Mouse (Mus musculus) neural tube, embryonic 14.5 days (tissue): Measurements from ENCODE around the gene Car7. TPM values are rescaled to one million over a fixed set of nuclear protein-coding genes. Genes with fewer than 3 reads are reported as not detected.
A peak's percentile ranks its signal among the peaks of the same experiment; 100 is the strongest.

Experiments used
- ATAC-seq: fragments of 200-750 bp; cut with Nextera tagmentation; 2 replicates; pipeline ENCODE4 v1.8.0; 2017; ENCODE audit warnings: low read depth, mild to moderate bottlenecking, moderate TSS enrichment, moderate library complexity
- H3K27ac ChIP-seq: fragments of 300-500 bp; sonication (generic); 2 replicates; pipeline ENCODE4 v1.5.1; 2014; ENCODE audit warnings: low read depth, mild to moderate bottlenecking, control low read depth, low read length, moderate library complexity, mixed read lengths
- H3K27me3 ChIP-seq: fragments of 300-500 bp; sonication (generic); 2 replicates; pipeline ENCODE4 v1.6.1; 2014; ENCODE audit warnings: low read length; ENCODE audit not compliant: control insufficient read depth, insufficient read depth
- H3K36me3 ChIP-seq: fragments of 300-500 bp; sonication (generic); 2 replicates; pipeline ENCODE4 v1.6.1; 2014; ENCODE audit warnings: low read length, mixed read lengths; ENCODE audit not compliant: control insufficient read depth, insufficient read depth
- H3K4me1 ChIP-seq: fragments of 300-500 bp; sonication (generic); 2 replicates; pipeline ENCODE4 v1.6.1; 2014; ENCODE audit warnings: low read length; ENCODE audit not compliant: control insufficient read depth, insufficient read depth
- H3K4me2 ChIP-seq: fragments of 300-500 bp; sonication (generic); 2 replicates; pipeline ENCODE4 v1.6.1; 2014; ENCODE audit warnings: mild to moderate bottlenecking, low read depth, low read length, control low read depth
- H3K4me3 ChIP-seq: fragments of 300-500 bp; sonication (generic); 2 replicates; pipeline ENCODE4 v1.5.1; 2014; ENCODE audit warnings: low read depth, low read length, control low read depth, mixed read lengths
- H3K9ac ChIP-seq: fragments of 300-500 bp; sonication (generic); replicated peaks from 2 replicates; pipeline ENCODE4 v1.6.1; 2014; ENCODE audit warnings: low read depth, mild to moderate bottlenecking, control low read depth, low read length, mixed read lengths
- H3K9me3 ChIP-seq: fragments of 300-500 bp; sonication (generic); 2 replicates; pipeline ENCODE4 v1.6.1; 2016; ENCODE audit warnings: low read length; ENCODE audit not compliant: control insufficient read depth
- WGBS: fragments of 180-500 bp; shearing (Covaris S2); extraction: QIAGEN DNeasy Blood & Tissue Kit; methylation state at CpG from one replicate; pipeline ENCODE4 v1.1.7; 2014; 5-methylcytosine and 5-hydroxymethylcytosine counted together
- polyA plus RNA-seq: library from polyadenylated mRNA; unstranded; fragments of >200 nt; fragmentation: Nextera tagmentation; extraction: Ambion mirVana; gene quantifications from 2 replicates; pipeline ENCODE4 v1.2.1, GENCODE M21; 2014

The Car7 gene
- polyA plus RNA-seq, 1 experiment from 2014 or later, result 1.6 TPM

DNA sequence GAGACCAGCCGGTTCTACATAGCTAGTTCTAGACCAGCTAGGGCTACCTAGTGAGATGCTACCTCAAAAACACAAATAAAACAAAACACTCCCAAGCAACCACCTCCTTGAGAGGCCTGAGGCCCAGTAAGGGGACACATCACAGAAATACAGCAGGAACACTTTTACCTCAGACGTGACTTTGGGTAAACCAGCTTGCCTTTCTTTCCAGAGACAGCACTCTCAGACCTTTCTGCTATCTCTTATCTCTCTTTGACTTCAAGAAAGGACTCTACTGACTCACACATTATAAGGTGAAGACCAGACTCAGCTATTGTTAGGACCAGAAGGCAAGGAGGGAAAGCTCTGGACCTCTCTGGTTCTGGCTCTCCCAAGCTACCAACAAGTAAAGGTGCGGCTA, 55.8 kb downstream of the Car7 start:
- Histone ChIP-seq H3K9ac (no peak overlapping the region), H3K36me3 (peaks cover 7% of the 10 kb centered on the region; the same call in 1 of the 2 replicates), H3K4me2 (no peak overlapping the region), H3K4me1 (peaks cover 8% of the 10 kb centered on the region; the same call in 1 of the 2 replicates), H3K27ac (no peak overlapping the region), H3K9me3 (no peaks in the 10 kb centered on the region), H3K27me3 (no peaks in the 10 kb centered on the region), H3K4me3 (no peak overlapping the region)
- no peak for ATAC-seq
- WGBS, result 94% methylated on average over 3 of the region's 3 CpGs

DNA sequence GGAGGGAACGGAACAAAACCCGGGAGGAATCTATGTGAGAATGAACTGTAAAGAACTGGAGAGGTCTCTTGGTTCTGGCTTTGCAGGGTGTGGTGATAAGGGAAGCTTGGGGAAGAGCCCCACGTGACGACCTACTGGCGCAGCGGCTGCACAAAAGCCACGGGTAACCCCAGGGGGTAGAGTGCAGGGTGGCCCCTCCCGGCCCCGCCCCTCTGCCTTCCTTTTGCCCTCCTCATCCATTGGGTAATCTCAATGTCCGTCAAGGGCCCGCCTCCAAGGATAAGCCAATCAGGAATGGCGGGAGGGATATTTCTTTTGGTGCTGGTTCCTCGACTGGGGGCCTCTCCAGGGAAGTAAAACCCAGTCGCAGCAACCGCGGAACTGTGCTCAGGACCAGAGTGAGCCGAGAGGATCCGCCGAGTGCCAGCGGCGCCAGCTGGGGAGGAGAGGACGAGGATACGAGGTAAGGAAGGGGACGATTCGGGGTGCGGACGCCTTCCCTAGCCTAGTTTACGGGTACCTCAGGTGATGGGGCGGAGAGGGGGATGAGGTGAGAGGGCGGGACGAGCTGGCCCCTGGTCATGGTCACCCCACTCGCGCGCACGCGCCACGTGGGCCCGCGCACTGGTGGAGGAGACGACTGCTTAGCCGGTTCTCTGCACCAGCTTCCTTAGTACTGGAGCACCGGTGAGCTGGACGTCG, 56.8 kb downstream of the Car7 start, which contains the start of gene Pdp2:
Gene Pdp2 (plus strand): TSS at position 319 of the 702 bp plus-strand sequence.
- H3K9ac ChIP-seq, result peak within 1 kb of the TSS; percentile 59
- no peaks in the 10 kb centered on the region for H3K9me3 ChIP-seq
- no peaks in the 10 kb centered on the region for H3K27me3 ChIP-seq
- WGBS, result under 1% methylated on average over 37 of the region's 44 CpGs
- H3K36me3 ChIP-seq, result peaks cover 7% of the 10 kb centered on the region; the same call in 1 of the 2 replicates
- peak within 1 kb of the TSS; percentile 58 for H3K4me3 ChIP-seq
- H3K27ac ChIP-seq, result peak within 1 kb of the TSS; percentile 74
- H3K4me1 ChIP-seq, result peaks cover 8% of the 10 kb centered on the region; the same call in 1 of the 2 replicates
- H3K4me2 ChIP-seq, result peak within 1 kb of the TSS; percentile 73
- ATAC-seq, result peak; percentile 98

DNA sequence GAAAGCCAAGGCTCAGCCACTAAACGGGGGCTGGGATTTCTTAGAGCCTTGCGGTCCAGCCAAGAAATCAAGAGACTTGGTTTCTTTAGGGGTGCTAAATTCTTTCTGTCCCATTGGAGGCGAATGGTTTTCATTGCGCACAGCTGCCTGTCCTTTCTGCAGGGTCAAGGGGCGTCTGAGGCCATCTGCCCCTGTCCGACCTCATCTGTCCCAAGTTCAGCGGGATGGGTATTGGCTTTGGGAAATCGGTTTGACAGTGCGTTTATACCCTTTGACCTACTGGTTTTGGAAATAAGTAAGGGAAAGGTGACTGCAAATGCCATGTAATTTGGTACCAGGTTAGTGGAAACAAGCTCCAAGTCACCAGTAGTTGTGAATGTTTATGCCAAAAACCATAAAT, 57.4 kb downstream of the Car7 start:
- H3K36me3 ChIP-seq, result peaks cover 10% of the 10 kb centered on the region; the same call in 1 of the 2 replicates
- H3K4me2 ChIP-seq, result peak overlapping the region; percentile 73
- H3K27me3 ChIP-seq, result no peaks in the 10 kb centered on the region
- H3K4me1 ChIP-seq, result peaks cover 8% of the 10 kb centered on the region; the same call in 1 of the 2 replicates
- peak overlapping the region; percentile 74 for H3K27ac ChIP-seq
- peak overlapping the region; percentile 59 for H3K9ac ChIP-seq
- no peaks in the 10 kb centered on the region for H3K9me3 ChIP-seq
- WGBS, result 1% methylated on average over 9 of the region's 9 CpGs
- peak overlapping the region; percentile 58 for H3K4me3 ChIP-seq
- ATAC-seq, result no peak

DNA sequence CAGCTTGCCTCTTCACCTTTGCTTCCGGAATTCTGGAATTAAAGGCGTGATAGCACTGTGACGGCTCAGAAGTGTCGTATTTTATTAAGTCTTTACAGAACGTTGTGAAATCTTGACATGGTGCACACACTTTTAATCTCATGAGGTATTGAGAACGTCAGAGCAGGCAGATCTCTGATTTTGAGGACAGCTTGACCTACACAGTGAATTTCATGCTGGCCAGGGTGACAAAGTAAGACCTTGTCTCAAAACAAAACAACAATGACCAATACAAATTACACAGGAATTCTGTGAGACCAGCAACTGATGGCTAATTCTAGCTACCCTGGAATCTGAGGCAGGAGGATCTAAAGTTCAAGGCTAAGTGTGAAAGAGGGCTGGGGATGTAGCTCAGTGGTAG, 58.1 kb downstream of the Car7 start:
- Histone ChIP-seq H3K4me1 (peaks cover 8% of the 10 kb centered on the region; the same call in 1 of the 2 replicates), H3K9me3 (no peaks in the 10 kb centered on the region), H3K4me3 (no peak overlapping the region), H3K27me3 (no peaks in the 10 kb centered on the region), H3K9ac (no peak overlapping the region), H3K4me2 (peak overlapping the region; percentile 73), H3K36me3 (peaks cover 11% of the 10 kb centered on the region; the same call in 1 of the 2 replicates), H3K27ac (no peak overlapping the region)
- 70% methylated on average over 6 of the region's 6 CpGs for WGBS
- no peak for ATAC-seq

DNA sequence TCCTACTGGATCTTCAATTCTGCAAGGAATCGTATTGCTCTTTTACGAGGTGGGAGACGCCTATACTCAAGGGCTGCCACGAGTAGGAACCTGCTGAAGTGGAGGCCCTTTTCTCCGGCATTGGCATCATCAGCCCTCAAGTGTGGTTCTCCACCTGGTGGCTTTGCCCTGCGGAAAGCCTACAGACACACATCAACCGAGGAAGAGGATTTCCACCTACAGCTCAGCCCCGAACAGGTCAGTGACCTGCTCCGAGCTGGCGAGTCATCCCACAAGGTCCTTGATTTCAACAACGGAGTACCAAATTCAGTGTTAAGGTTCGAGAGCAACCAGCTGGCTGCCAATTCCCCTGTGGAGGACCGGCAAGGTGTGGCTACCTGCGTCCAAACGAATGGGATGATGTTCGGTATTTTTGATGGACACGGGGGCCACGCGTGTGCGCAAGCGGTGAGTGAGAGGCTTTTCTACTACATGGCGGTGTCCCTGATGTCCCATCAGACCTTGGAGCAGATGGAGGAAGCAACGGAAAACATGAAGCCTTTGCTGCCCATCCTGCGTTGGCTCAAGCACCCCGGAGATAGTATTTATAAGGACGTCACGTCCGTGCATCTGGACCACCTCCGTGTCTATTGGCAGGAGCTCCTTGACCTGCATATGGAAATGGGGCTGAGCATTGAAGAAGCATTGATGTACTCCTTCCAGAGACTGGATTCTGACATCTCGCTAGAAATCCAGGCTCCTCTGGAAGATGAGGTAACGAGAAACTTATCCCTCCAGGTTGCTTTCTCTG, 59.2 kb downstream of the Car7 start:
- Histone ChIP-seq H3K4me2 (no peak overlapping the region), H3K4me3 (no peak overlapping the region), H3K4me1 (peaks cover 8% of the 10 kb centered on the region; the same call in 1 of the 2 replicates), H3K9ac (no peak overlapping the region), H3K9me3 (no peaks in the 10 kb centered on the region), H3K27me3 (no peaks in the 10 kb centered on the region), H3K27ac (no peak overlapping the region), H3K36me3 (peaks cover 13% of the 10 kb centered on the region; the same call in 1 of the 2 replicates)
- WGBS, result 93% methylated on average over 31 of the region's 31 CpGs
- ATAC-seq, result no peak

DNA sequence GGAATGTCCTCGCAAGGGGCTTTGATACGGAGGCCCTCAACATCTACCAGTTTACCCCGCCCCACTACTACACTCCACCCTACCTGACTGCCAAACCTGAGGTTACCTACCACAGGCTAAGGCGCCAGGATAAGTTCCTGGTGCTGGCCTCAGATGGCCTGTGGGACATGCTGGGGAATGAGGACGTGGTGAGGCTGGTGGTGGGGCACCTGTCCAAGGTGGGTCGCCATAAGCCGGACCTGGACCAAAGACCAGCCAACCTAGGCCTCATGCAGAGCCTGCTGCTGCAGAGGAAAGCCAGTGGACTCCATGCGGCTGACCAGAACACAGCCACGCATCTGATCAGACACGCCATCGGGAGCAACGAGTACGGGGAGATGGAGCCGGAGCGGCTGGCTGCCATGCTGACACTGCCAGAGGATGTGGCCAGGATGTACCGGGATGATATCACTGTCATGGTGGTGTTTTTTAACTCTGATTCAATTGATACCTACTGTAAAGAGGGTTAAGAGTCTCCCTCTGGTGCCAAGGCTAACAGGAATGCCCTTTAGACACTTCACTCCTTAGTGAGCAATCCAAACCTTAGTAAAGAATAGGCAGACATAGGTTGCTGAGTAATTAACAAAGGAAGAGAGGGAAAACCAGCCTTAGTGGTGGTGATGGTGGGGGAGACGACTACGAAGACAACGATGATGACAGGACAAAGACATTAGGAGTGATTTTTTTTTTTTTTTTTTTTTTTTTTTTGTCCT, 60.3 kb downstream of the Car7 start:
- WGBS, result 97% methylated on average over 19 of the region's 19 CpGs
- Histone ChIP-seq H3K27ac (no peak overlapping the region), H3K4me2 (no peak overlapping the region), H3K27me3 (no peaks in the 10 kb centered on the region), H3K4me1 (peaks cover 8% of the 10 kb centered on the region; the same call in 1 of the 2 replicates), H3K9ac (no peak overlapping the region), H3K4me3 (no peak overlapping the region), H3K36me3 (peaks cover 13% of the 10 kb centered on the region; the same call in 1 of the 2 replicates), H3K9me3 (no peaks in the 10 kb centered on the region)
- no peak for ATAC-seq

DNA sequence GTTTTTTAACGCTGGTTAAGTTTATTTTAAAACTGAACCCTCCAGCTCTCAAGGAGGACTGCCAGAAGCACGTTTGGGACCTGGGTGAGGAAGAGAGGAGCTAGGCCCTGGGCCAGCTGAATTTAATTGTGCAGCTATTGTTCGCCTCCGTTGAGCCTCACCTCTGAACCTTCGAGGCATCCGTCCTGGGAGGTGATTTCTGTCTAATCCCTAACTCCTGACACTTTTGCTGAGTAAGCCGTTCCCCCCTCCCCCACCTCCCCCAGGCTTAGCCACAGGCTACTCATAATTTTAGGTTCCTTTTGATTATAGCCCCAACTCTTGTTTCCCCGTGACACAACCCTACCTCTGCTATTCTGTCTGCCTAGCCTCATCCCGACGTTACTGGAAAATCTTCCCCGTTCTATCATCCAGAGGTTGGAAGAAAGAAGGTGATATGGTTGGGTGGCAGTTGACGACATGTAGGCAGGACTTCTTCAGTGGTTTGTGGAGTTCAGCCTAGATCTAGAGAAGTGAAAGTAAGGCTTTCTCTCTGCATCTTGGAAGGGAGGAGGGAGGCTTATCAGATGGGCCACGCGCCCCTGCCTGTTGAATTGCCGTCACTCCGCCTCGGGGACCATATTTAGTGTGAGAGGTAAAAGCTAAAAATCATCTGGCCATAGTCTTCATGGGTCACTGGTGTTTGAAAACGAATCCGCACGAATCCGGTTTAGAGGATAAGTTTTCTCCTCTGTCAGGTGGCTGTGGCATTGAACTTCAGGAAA, 61.5 kb downstream of the Car7 start:
- peaks cover 8% of the 10 kb centered on the region; the same call in 1 of the 2 replicates for H3K4me1 ChIP-seq
- no peak overlapping the region for H3K9ac ChIP-seq
- no peaks in the 10 kb centered on the region for H3K9me3 ChIP-seq
- H3K4me2 ChIP-seq, result no peak overlapping the region
- no peak overlapping the region for H3K27ac ChIP-seq
- no peak for ATAC-seq
- no peaks in the 10 kb centered on the region for H3K27me3 ChIP-seq
- peaks cover 13% of the 10 kb centered on the region; the same call in 1 of the 2 replicates for H3K36me3 ChIP-seq
- H3K4me3 ChIP-seq, result no peak overlapping the region
- 89% methylated on average over 21 of the region's 21 CpGs for WGBS

DNA sequence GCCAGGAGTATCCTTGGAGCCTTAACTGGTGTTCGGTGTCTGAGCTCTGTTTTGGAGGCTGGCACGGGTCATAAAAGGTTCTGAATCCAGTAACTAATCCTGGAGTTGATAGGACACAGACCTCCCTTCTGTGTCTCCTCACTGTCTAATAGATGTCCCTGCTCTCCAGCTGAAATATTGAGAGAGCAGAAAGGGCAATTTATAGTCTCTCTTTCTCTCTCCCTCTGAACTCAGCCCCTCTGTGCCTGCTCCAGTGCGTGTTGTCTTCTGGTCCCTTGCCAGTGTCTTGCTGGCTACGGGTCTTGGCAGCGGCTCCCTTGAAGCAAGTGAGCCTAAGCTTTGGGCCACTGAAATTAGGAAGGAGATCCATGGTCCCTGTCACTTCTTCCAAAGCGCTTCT, 63.2 kb downstream of the Car7 start:
- Histone ChIP-seq H3K4me2 (no peak overlapping the region), H3K9me3 (no peaks in the 10 kb centered on the region), H3K4me3 (no peak overlapping the region), H3K36me3 (peaks cover 13% of the 10 kb centered on the region; the same call in 1 of the 2 replicates), H3K4me1 (no peaks in the 10 kb centered on the region), H3K9ac (no peak overlapping the region), H3K27me3 (no peaks in the 10 kb centered on the region), H3K27ac (no peak overlapping the region)
- ATAC-seq, result no peak
- WGBS, result 83% methylated on average over 6 of the region's 6 CpGs
